Mouse (Mus musculus) embryonic fibroblast, embryonic 13.5 days (primary cell): ENCODE measurements around the gene Scamp4.

Source experiments
- CTCF ChIP-seq: IDR thresholded peaks from 2 replicates; pipeline ENCODE4 v1.5.1; 2011; ENCODE audit warnings: mild to moderate bottlenecking, control low read depth, low read length, moderate library complexity, borderline replicate concordance; ENCODE audit not compliant: insufficient read depth
- POLR2A ChIP-seq: IDR thresholded peaks from 2 replicates; pipeline ENCODE4 v1.6.1; 2011; ENCODE audit warnings: low read depth, mild to moderate bottlenecking, control low read depth, low read length, moderate library complexity

- TF ChIP-seq POLR2A (no peak; the same call in 1 of the 2 replicates), CTCF (no peak)
Measured at GRCm38 (mm10) chr10:80656130-80656862, 53.6 kb downstream of the Scamp4 start.
